Mouse (Mus musculus) kidney, postnatal 0 days (tissue): ENCODE results near the gene Nt5dc1. TPM values are rescaled to one million over a fixed set of nuclear protein-coding genes. Genes with fewer than 3 reads are reported as not detected.
A peak's percentile ranks its signal among the peaks of the same experiment; 100 is the strongest.

Source experiments
- ATAC-seq: fragments of 200-750 bp; cut with Nextera tagmentation; replicated peaks from 2 replicates; pipeline ENCODE4 v1.8.0; 2017; ENCODE audit warnings: low read depth, moderate number of reproducible peaks, moderate TSS enrichment, moderate library complexity; ENCODE audit not compliant: low FRiP score
- DNase-seq: peaks from one replicate; pipeline ENCODE4 v3.0.0-alpha.2; 2016; ENCODE audit warnings: low spot score
- H3K27ac ChIP-seq: fragments of 300-500 bp; sonication (generic); 2 replicates; pipeline ENCODE4 v1.5.1; 2014; ENCODE audit warnings: mild to moderate bottlenecking
- H3K27me3 ChIP-seq: fragments of 300-500 bp; sonication (generic); 2 replicates; pipeline ENCODE4 v1.6.1; 2014; ENCODE audit warnings: low read length, mixed read lengths; ENCODE audit not compliant: insufficient read depth
- H3K36me3 ChIP-seq: fragments of 300-500 bp; sonication (generic); 2 replicates; pipeline ENCODE4 v1.6.1; 2014; ENCODE audit warnings: low read length, mixed read lengths; ENCODE audit not compliant: insufficient read depth
- H3K4me1 ChIP-seq: fragments of 300-500 bp; sonication (generic); replicated peaks from 2 replicates; pipeline ENCODE4 v1.6.1; 2014; ENCODE audit warnings: antibody characterized with exemption, low read length, mixed read lengths; ENCODE audit not compliant: insufficient read depth
- H3K4me2 ChIP-seq: fragments of 300-500 bp; sonication (generic); 2 replicates; pipeline ENCODE4 v1.6.1; 2014; ENCODE audit warnings: mild to moderate bottlenecking, low read length, moderate library complexity, mixed read lengths
- H3K4me3 ChIP-seq: fragments of 300-500 bp; sonication (generic); replicated peaks from 2 replicates; pipeline ENCODE4 v1.5.1; 2014; ENCODE audit warnings: low read depth, low read length
- H3K9ac ChIP-seq: fragments of 300-500 bp; sonication (generic); 2 replicates; pipeline ENCODE4 v1.6.1; 2014; ENCODE audit warnings: low read depth, low read length
- H3K9me3 ChIP-seq: fragments of 300-500 bp; sonication (generic); replicated peaks from 2 replicates; pipeline ENCODE4 v1.6.1; 2016; ENCODE audit warnings: low read length, inconsistent platforms, mixed read lengths
- CTCF ChIP-seq: IDR thresholded peaks from 2 replicates; pipeline ENCODE4 v1.5.1; 2016; ENCODE audit warnings: antibody characterized with exemption, low read depth, mild to moderate bottlenecking, moderate library complexity
- WGBS: fragments of 180-500 bp; shearing (Covaris S2); extraction: QIAGEN DNeasy Blood & Tissue Kit; methylation state at CpG from one replicate; pipeline ENCODE4 v1.1.7; 2014; 5-methylcytosine and 5-hydroxymethylcytosine counted together
- polyA plus RNA-seq: library from polyadenylated mRNA; unstranded; fragments of >200 nt; fragmentation: Nextera tagmentation; extraction: Ambion mirVana; gene quantifications from 2 replicates; pipeline ENCODE4 v1.2.1, GENCODE M21; 2015

The Nt5dc1 gene
- polyA plus RNA-seq, 1 experiment from 2014 or later, result 15.2 TPM

- Histone ChIP-seq H3K36me3 (no peaks in the 10 kb centered on the region), H3K27ac (no peak overlapping the region), H3K4me3 (no peak overlapping the region), H3K9ac (no peak overlapping the region), H3K4me1 (no peaks in the 10 kb centered on the region; the same call in 1 of the 2 replicates), H3K9me3 (no peaks in the 10 kb centered on the region), H3K4me2 (0 out of 2 replicates have a peak overlapping the region, but pooled peaks have one; percentile 13), H3K27me3 (no peaks in the 10 kb centered on the region)
- ATAC-seq (no peak), DNase-seq (no peak)
- no peak for TF ChIP-seq CTCF
- WGBS, result 22% methylated on average over 5 of the region's 5 CpGs
These were observed 118.0 kb downstream of the Nt5dc1 start for GRCm38 (mm10) chr10:34300368-34300767.

- Histone ChIP-seq H3K36me3 (no peaks in the 10 kb centered on the region), H3K4me1 (no peaks in the 10 kb centered on the region; the same call in 1 of the 2 replicates), H3K9ac (peak overlapping the region; percentile 65), H3K27me3 (no peaks in the 10 kb centered on the region), H3K4me3 (peak overlapping the region; percentile 71), H3K9me3 (no peaks in the 10 kb centered on the region), H3K27ac (no peak overlapping the region), H3K4me2 (peak overlapping the region; percentile 93)
- WGBS, result 43% methylated on average over 25 of the region's 25 CpGs
- TF ChIP-seq CTCF, result no peak
- peak; percentile 14; the same call in 1 of the 2 replicates for ATAC-seq
- DNase-seq, result peak; percentile 14
These were observed 120.2 kb downstream of the Nt5dc1 start for GRCm38 (mm10) chr10:34297980-34298753.

DNA sequence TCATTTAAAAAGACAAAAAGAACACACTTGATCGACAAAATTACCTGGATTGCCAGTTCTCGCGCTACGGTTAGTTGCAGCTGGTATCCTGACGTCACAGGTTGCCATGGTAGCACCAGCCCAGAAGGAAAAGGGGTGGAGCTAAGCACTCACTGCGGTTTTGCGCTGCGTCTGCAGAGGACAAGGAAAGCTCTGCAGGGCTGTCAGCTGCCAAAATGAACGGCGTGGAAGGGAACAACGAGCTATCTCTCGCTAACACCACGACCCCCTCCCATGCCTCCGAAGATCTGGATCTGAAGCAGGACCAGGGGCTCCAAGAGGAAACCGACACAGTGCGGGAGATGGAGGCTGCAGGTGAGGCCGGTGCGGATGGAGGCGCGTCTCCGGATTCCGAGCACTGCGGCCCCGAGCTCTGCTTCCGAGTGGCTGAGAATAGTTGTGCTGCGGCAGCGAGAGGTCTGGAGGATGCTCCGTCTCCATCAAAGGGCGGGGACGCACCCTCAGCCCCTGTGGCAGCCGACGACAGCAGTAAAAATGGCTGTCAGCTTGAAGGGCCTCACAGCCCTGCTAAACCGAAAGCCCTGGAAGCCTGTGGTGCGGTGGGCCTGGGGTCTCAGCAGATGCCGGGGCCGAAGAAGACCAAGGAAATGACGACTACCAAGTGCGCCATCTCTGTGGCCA lies 120.9 kb downstream of the Nt5dc1 start, which contains the start of gene Tspyl4:
Tspyl4 (plus strand) TSS at position 144 of the 681 bp plus-strand sequence.
- no peak for TF ChIP-seq CTCF
- H3K27ac ChIP-seq, result 0 out of 2 replicates have a peak within 1 kb of the TSS, but pooled peaks have one; percentile 42

GRCm38 (mm10) chr10:34296911-34297298 lies 121.4 kb downstream of the Nt5dc1 start:
- Histone ChIP-seq H3K4me1 (no peaks in the 10 kb centered on the region; the same call in 1 of the 2 replicates), H3K36me3 (no peaks in the 10 kb centered on the region), H3K27ac (no peak overlapping the region), H3K4me3 (peak overlapping the region; percentile 71), H3K27me3 (no peaks in the 10 kb centered on the region), H3K9me3 (no peaks in the 10 kb centered on the region), H3K9ac (peak overlapping the region; percentile 35; the same call in 1 of the 2 replicates), H3K4me2 (peak overlapping the region; percentile 93)
- TF ChIP-seq CTCF, result no peak
- ATAC-seq (no peak), DNase-seq (no peak)
- WGBS, result 5% methylated on average over 13 of the region's 13 CpGs

More for the DNA sequence above, 120.9 kb downstream of the Nt5dc1 start, which contains the start of gene Tspyl4:
- under 1% methylated on average over 38 of the region's 38 CpGs for WGBS
- peak; percentile 96 for DNase-seq
- no peaks in the 10 kb centered on the region for H3K27me3 ChIP-seq
- H3K9me3 ChIP-seq, result no peaks in the 10 kb centered on the region
- peak; percentile 97 for ATAC-seq
- no peaks in the 10 kb centered on the region for H3K36me3 ChIP-seq
- peak within 1 kb of the TSS; percentile 65 for H3K9ac ChIP-seq
- H3K4me2 ChIP-seq, result peak within 1 kb of the TSS; percentile 93
- H3K4me1 ChIP-seq, result no peaks in the 10 kb centered on the region; the same call in 1 of the 2 replicates
- peak within 1 kb of the TSS; percentile 71 for H3K4me3 ChIP-seq

DNA sequence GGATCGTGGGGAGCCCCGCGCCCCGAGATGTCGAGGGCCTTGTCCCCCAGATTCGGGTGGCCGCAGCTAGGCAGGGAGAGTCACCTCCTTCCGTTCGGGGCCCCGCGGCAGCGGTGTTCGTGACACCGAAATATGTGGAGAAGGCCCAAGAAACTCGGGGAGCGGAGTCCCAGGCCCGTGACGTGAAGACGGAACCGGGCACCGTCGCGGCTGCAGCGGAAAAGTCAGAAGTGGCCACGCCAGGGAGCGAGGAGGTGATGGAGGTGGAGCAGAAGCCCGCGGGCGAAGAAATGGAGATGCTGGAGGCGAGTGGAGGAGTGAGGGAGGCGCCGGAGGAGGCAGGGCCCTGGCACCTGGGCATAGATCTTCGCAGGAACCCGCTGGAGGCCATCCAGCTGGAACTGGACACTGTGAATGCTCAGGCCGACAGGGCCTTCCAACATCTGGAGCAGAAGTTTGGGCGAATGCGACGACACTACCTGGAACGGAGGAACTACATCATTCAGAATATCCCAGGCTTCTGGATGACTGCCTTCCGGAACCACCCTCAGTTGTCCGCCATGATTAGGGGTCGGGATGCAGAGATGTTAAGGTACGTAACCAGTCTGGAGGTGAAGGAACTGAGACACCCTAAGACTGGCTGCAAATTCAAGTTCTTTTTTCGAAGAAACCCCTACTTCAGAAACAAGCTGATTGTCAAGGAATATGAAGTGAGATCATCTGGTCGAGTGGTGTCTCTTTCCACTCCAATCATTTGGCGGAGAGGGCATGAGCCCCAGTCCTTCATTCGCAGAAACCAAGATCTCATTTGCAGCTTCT lies 135.7 kb downstream of the Nt5dc1 start:
- Histone ChIP-seq H3K27me3 (no peaks in the 10 kb centered on the region), H3K4me3 (peak overlapping the region; percentile 97), H3K9ac (peak overlapping the region; percentile 97), H3K9me3 (no peaks in the 10 kb centered on the region), H3K4me2 (peak overlapping the region; percentile 84), H3K4me1 (peaks cover 10% of the 10 kb centered on the region), H3K27ac (peak overlapping the region; percentile 88), H3K36me3 (peaks cover 6% of the 10 kb centered on the region; the same call in 1 of the 2 replicates)
- peak; percentile 50 for DNase-seq
- ATAC-seq, result peak; percentile 61
- no peak for TF ChIP-seq CTCF
- 3% methylated on average over 47 of the region's 47 CpGs for WGBS
